ENCODE assay signal across 23 mouse cellular contexts in genomic region chr5:46024138-46024537, GRCm38 (mm10).
DNase-seq lines count a peak whose midpoint lies in the region; ATAC-seq and TF ChIP-seq lines count a peak whose summit lies in the region.
"Had no signal": no experiment of that assay in that cellular context is flagged by ENCODE, and none has a peak within 500 bp of the region (broad histone marks: within the 10 kb centered on the region; RNA-seq: fewer than 3 reads in every experiment).

No protein-coding gene starts in this region.

- H3K9ac ChIP-seq in intestine, embryonic 15.5 days = no peak overlapping the region
- no peak overlapping the region for H3K9ac ChIP-seq in intestine, postnatal 0 days (ENCODE audit: low read depth, low read length)
- H3K9ac ChIP-seq in kidney, postnatal 0 days (ENCODE audit: low read depth, low read length) = no peak overlapping the region
- no peak overlapping the region for H3K9ac ChIP-seq in neural tube, embryonic 13.5 days
- no peak overlapping the region for H3K9ac ChIP-seq in neural tube, embryonic 15.5 days (replicated peaks)
- H3K9ac ChIP-seq: embryonic facial prominence, embryonic 13.5 days; embryonic facial prominence, embryonic 15.5 days; forebrain, embryonic 12.5 days had no signal

- H3K4me1 ChIP-seq in intestine, embryonic 15.5 days (replicated peaks) = no peaks in the 10 kb centered on the region
- H3K4me1 ChIP-seq in intestine, postnatal 0 days (replicated peaks; ENCODE audit: control insufficient read depth, insufficient read depth, low read length) = no peaks in the 10 kb centered on the region
- H3K4me1 ChIP-seq in kidney, postnatal 0 days (replicated peaks; ENCODE audit: insufficient read depth, low read length) = no peaks in the 10 kb centered on the region
- peaks cover 22% of the 10 kb centered on the region for H3K4me1 ChIP-seq in neural tube, embryonic 13.5 days (replicated peaks)
- H3K4me1 ChIP-seq in neural tube, embryonic 15.5 days = peaks cover 4% of the 10 kb centered on the region; the same call in 1 of the 2 replicates
- H3K4me1 ChIP-seq: embryonic facial prominence, embryonic 13.5 days; embryonic facial prominence, embryonic 15.5 days; forebrain, embryonic 10.5 days; forebrain, embryonic 12.5 days had no signal

- H3K27ac ChIP-seq in intestine, embryonic 15.5 days = no peak overlapping the region
- no peak overlapping the region for H3K27ac ChIP-seq in intestine, postnatal 0 days (ENCODE audit: low read depth, low read length)
- no peak overlapping the region for H3K27ac ChIP-seq in kidney, postnatal 0 days
- 0 out of 2 replicates have a peak overlapping the region, but pooled peaks have one; percentile 6 for H3K27ac ChIP-seq in neural tube, embryonic 13.5 days (replicated peaks)
- H3K27ac ChIP-seq in neural tube, embryonic 15.5 days (replicated peaks) = no peak overlapping the region
- H3K27ac ChIP-seq: embryonic facial prominence, embryonic 13.5 days; embryonic facial prominence, embryonic 15.5 days; forebrain, embryonic 10.5 days; forebrain, embryonic 12.5 days had no signal

- ATAC-seq in intestine, embryonic 15.5 days = peak; percentile 65; the same call in 1 of the 2 replicates
- no peak for ATAC-seq in intestine, postnatal 0 days
- ATAC-seq in kidney, postnatal 0 days (replicated peaks; ENCODE audit: low FRiP score, low read depth) = no peak
- ATAC-seq in neural tube, embryonic 13.5 days (ENCODE audit: low read depth) = peak; percentile 60; the same call in 1 of the 2 replicates
- ATAC-seq in neural tube, embryonic 15.5 days (ENCODE audit: low FRiP score) = peak; percentile 51

- DNase-seq in kidney, postnatal 0 days (ENCODE audit: low spot score) = peak; percentile 18
- DNase-seq in kidney, adult 18-20 months = no peak
- DNase-seq in neural tube, embryonic 10.5 days (ENCODE audit: extremely low spot score, low spot score) = no peak
- DNase-seq in B cell, adult 2 months = no peak
- DNase-seq: adrenal gland, adult 2 months; adrenal gland, postnatal 10 days; adrenal gland, postnatal 25 days; cerebellum, adult 11 months; cerebellum, adult 18-20 months; cerebellum, adult 8-10 months; cerebellum, adult 9-11 months; cerebellum, postnatal 14 days; cerebellum, postnatal 36 days; embryo, embryonic 11 days had no signal

- 27% methylated on average over 3 of the region's 3 CpGs for WGBS in intestine, embryonic 15.5 days
- 20% methylated on average over 3 of the region's 3 CpGs for WGBS in intestine, postnatal 0 days
- WGBS in kidney, postnatal 0 days = 10% methylated on average over 3 of the region's 3 CpGs
- WGBS in neural tube, embryonic 13.5 days = 21% methylated on average over 3 of the region's 3 CpGs
- WGBS in neural tube, embryonic 15.5 days = 22% methylated on average over 3 of the region's 3 CpGs

- no peaks in the 10 kb centered on the region for H3K27me3 ChIP-seq in intestine, embryonic 15.5 days (replicated peaks)
- H3K27me3 ChIP-seq in intestine, postnatal 0 days (replicated peaks; ENCODE audit: control insufficient read depth, insufficient read depth, low read length) = no peaks in the 10 kb centered on the region
- no peaks in the 10 kb centered on the region for H3K27me3 ChIP-seq in kidney, postnatal 0 days (ENCODE audit: insufficient read depth, low read length)
- H3K27me3 ChIP-seq in neural tube, embryonic 13.5 days = no peaks in the 10 kb centered on the region
- no peaks in the 10 kb centered on the region for H3K27me3 ChIP-seq in neural tube, embryonic 15.5 days (replicated peaks)
- H3K27me3 ChIP-seq: embryonic facial prominence, embryonic 13.5 days; embryonic facial prominence, embryonic 15.5 days; forebrain, embryonic 12.5 days had no signal

- no peak overlapping the region for H3K4me2 ChIP-seq in intestine, embryonic 15.5 days (replicated peaks)
- no peak overlapping the region for H3K4me2 ChIP-seq in intestine, postnatal 0 days (replicated peaks; ENCODE audit: low read depth)
- no peak overlapping the region for H3K4me2 ChIP-seq in kidney, postnatal 0 days (ENCODE audit: low read length)
- no peak overlapping the region for H3K4me2 ChIP-seq in neural tube, embryonic 13.5 days
- H3K4me2 ChIP-seq in neural tube, embryonic 15.5 days = no peak overlapping the region
- H3K4me2 ChIP-seq: forebrain, embryonic 12.5 days had no signal

- H3K9me3 ChIP-seq in intestine, embryonic 15.5 days = no peaks in the 10 kb centered on the region
- H3K9me3 ChIP-seq in intestine, postnatal 0 days (ENCODE audit: control insufficient read depth) = no peaks in the 10 kb centered on the region
- H3K9me3 ChIP-seq in kidney, postnatal 0 days (replicated peaks; ENCODE audit: low read length) = no peaks in the 10 kb centered on the region
- H3K9me3 ChIP-seq in neural tube, embryonic 13.5 days = no peaks in the 10 kb centered on the region
- H3K9me3 ChIP-seq in neural tube, embryonic 15.5 days (replicated peaks) = no peaks in the 10 kb centered on the region
- H3K9me3 ChIP-seq: embryonic facial prominence, embryonic 13.5 days; embryonic facial prominence, embryonic 15.5 days; forebrain, embryonic 10.5 days; forebrain, embryonic 12.5 days had no signal

- H3K4me3 ChIP-seq in intestine, embryonic 15.5 days (replicated peaks) = no peak overlapping the region
- H3K4me3 ChIP-seq in intestine, postnatal 0 days (ENCODE audit: low read depth, low read length) = no peak overlapping the region
- H3K4me3 ChIP-seq in kidney, postnatal 0 days (replicated peaks; ENCODE audit: low read depth, low read length) = no peak overlapping the region
- H3K4me3 ChIP-seq in neural tube, embryonic 13.5 days = no peak overlapping the region
- H3K4me3 ChIP-seq in neural tube, embryonic 15.5 days (replicated peaks) = no peak overlapping the region
- H3K4me3 ChIP-seq: embryonic facial prominence, embryonic 13.5 days; embryonic facial prominence, embryonic 15.5 days; erythroblast, embryonic 14.5 days; forebrain, embryonic 10.5 days; forebrain, embryonic 12.5 days had no signal

- H3K36me3 ChIP-seq in intestine, embryonic 15.5 days = no peaks in the 10 kb centered on the region
- no peaks in the 10 kb centered on the region for H3K36me3 ChIP-seq in intestine, postnatal 0 days (ENCODE audit: control insufficient read depth, insufficient read depth)
- H3K36me3 ChIP-seq in kidney, postnatal 0 days (ENCODE audit: insufficient read depth, low read length) = no peaks in the 10 kb centered on the region
- H3K36me3 ChIP-seq in neural tube, embryonic 13.5 days = no peaks in the 10 kb centered on the region
- no peaks in the 10 kb centered on the region for H3K36me3 ChIP-seq in neural tube, embryonic 15.5 days
- H3K36me3 ChIP-seq: embryonic facial prominence, embryonic 13.5 days; embryonic facial prominence, embryonic 15.5 days; forebrain, embryonic 10.5 days; forebrain, embryonic 12.5 days had no signal

- TF ChIP-seq CTCF in intestine, postnatal 0 days (IDR thresholded peaks at IDR 0.05; ENCODE audit: low read depth) = no peak
- no peak for TF ChIP-seq CTCF in kidney, postnatal 0 days (IDR thresholded peaks at IDR 0.05; ENCODE audit: low read depth)

Comparison
In these comparisons a context has a peak if more than half of its experiments do, and no peak if none do; other contexts are left out.
1. ATAC-seq: peak in intestine, embryonic 15.5 days (single experiment), neural tube, embryonic 13.5 days (single experiment) and neural tube, embryonic 15.5 days (single experiment); none in intestine, postnatal 0 days (single experiment) and kidney, postnatal 0 days (single experiment).